Mouse (Mus musculus) limb, embryonic 12.5 days (tissue): ENCODE results near the gene Slc27a4. TPM values are rescaled to one million over a fixed set of nuclear protein-coding genes. Genes with fewer than 3 reads are reported as not detected.

Experiments
- ATAC-seq: fragments of 200-750 bp; cut with Nextera tagmentation; 2 replicates; pipeline ENCODE4 v1.8.0; 2017; ENCODE audit warnings: low read depth, moderate TSS enrichment; ENCODE audit not compliant: insufficient number of reproducible peaks, insufficient read depth, low FRiP score, low TSS enrichment
- H3K27ac ChIP-seq: fragments of 300-500 bp; sonication (generic); 2 replicates; pipeline ENCODE4 v1.5.1; 2016; ENCODE audit warnings: mild to moderate bottlenecking, moderate library complexity
- H3K27me3 ChIP-seq: fragments of 300-500 bp; sonication (generic); 2 replicates; pipeline ENCODE4 v1.6.1; 2016; ENCODE audit warnings: mild to moderate bottlenecking, moderate library complexity
- H3K36me3 ChIP-seq: fragments of 300-500 bp; sonication (generic); 2 replicates; pipeline ENCODE4 v1.6.1; 2016; ENCODE audit warnings: mild to moderate bottlenecking, moderate library complexity
- H3K4me1 ChIP-seq: fragments of 300-500 bp; sonication (generic); replicated peaks from 2 replicates; pipeline ENCODE4 v1.6.1; 2016
- H3K4me2 ChIP-seq: fragments of 300-500 bp; sonication (generic); 2 replicates; pipeline ENCODE4 v1.6.1; 2016; ENCODE audit warnings: mild to moderate bottlenecking, moderate library complexity
- H3K4me3 ChIP-seq: fragments of 300-500 bp; sonication (generic); replicated peaks from 2 replicates; pipeline ENCODE4 v1.5.1; 2016; ENCODE audit warnings: mild to moderate bottlenecking
- H3K9ac ChIP-seq: fragments of 300-500 bp; sonication (generic); replicated peaks from 2 replicates; pipeline ENCODE4 v1.6.1; 2016; ENCODE audit warnings: mild to moderate bottlenecking, moderate library complexity
- H3K9me3 ChIP-seq: fragments of 300-500 bp; sonication (generic); 2 replicates; pipeline ENCODE4 v1.6.1; 2016; ENCODE audit warnings: mild to moderate bottlenecking, moderate library complexity
- WGBS: fragments of 180-500 bp; shearing (Covaris S2); methylation state at CpG from one replicate; pipeline ENCODE4 v1.1.7; 2016; 5-methylcytosine and 5-hydroxymethylcytosine counted together
- microRNA-seq: library from miRNA; unstranded; fragments of <30 nt; microRNA quantifications from one replicate; pipeline ENCODE4, GENCODE M21; 2017
- polyA plus RNA-seq: library from polyadenylated mRNA; unstranded; fragments of >200 nt; fragmentation: Nextera tagmentation; extraction: Ambion mirVana; gene quantifications from 2 replicates; pipeline ENCODE4 v1.2.1, GENCODE M21; 2016

Slc27a4 gene
- polyA plus RNA-seq, 1 experiment from 2014 or later, result 15.7 TPM

DNA sequence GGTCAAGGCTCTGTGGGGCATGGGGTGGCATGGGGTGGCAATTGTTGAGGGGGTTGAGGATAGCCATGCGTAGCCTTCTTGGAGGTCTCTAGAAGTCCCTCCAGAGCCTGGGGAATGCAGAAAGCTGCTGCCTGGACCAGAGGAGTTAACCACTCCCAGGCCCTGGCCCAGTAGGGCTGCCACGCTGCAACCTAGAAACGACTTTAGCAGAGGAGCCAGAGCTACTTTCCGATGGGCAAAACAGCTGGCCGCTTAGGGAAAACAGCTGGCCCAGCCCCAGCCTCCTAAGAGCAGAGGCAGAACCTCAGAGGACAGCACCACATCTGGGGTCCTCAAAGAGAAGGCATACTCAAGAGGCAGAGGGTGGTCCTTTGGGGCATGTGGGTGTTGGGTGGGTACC is 55.5 kb downstream of the Slc27a4 start:
- H3K36me3 ChIP-seq, result no peaks in the 10 kb centered on the region
- H3K4me3 ChIP-seq, result no peak overlapping the region
- H3K9me3 ChIP-seq, result no peaks in the 10 kb centered on the region
- no peak overlapping the region for H3K4me2 ChIP-seq
- no peak overlapping the region for H3K9ac ChIP-seq
- H3K27me3 ChIP-seq, result peaks cover 29% of the 10 kb centered on the region
- no peak for ATAC-seq
- no peak overlapping the region for H3K27ac ChIP-seq
- H3K4me1 ChIP-seq, result no peaks in the 10 kb centered on the region; the same call in 1 of the 2 replicates
- 57% methylated on average over 5 of the region's 5 CpGs for WGBS

DNA sequence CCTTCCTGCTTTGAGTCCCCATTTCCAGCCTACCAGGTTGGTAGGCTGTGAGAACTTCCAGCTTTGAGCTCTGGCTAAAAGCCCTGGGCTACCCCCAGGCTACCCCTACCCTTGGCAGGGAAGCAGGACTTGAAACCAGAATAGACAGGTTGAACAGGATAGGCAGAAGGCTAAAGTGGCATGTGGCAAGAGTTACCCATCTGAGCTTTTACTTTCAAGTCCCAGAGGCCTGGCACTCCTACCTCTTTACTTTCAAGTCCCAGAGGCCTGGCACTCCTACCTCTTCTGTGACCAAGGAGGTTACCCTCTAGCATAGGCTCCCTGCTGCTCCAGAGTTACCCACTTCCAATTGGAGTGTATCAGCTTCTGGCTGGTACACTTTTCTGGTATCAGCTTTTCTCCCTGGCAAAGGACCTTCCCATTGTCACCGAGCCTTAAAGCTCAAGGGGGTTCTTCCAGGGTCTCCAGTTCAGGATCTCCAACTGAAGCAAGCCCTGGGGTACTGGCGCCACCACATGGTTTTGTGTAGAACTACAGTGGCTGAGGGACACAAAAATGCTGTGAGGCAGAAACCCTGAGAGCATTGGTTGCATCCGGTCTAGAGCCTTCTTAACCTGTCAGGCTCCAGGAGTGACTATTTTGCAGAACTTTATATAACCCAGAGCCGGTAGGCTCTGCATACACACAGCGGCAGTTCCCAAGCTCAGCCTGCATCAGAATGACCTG is 56.5 kb downstream of the Slc27a4 start:
- ATAC-seq, result no peak
- Histone ChIP-seq H3K36me3 (no peaks in the 10 kb centered on the region), H3K4me1 (no peaks in the 10 kb centered on the region; the same call in 1 of the 2 replicates), H3K4me3 (no peak overlapping the region), H3K27me3 (peaks cover 23% of the 10 kb centered on the region), H3K9ac (no peak overlapping the region), H3K4me2 (no peak overlapping the region), H3K9me3 (no peaks in the 10 kb centered on the region), H3K27ac (no peak overlapping the region)
- 10% methylated on average over 5 of the region's 5 CpGs for WGBS

DNA sequence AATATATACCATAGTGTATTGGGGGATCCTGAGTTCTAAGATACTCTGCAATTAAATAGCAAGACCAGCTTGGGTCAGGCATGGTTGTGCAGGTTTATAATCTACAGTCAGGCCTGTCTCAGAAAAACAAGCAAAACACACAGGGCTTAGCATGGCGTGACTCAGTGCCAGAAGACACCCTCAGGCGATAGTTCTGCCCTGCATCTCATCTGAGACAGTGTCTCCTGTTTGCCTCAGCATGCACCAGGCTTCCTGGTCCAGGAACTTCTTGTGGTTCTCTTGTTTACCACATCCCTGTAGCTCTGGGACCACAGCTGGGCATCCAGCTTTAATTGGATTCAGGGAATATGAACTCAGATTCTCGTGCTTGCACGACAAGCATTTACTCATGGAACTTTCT is 62.7 kb downstream of the Slc27a4 start:
- H3K9me3 ChIP-seq, result no peaks in the 10 kb centered on the region

More for the DNA sequence above, 62.7 kb downstream of the Slc27a4 start:
- Histone ChIP-seq H3K9ac (no peak overlapping the region), H3K27ac (no peak overlapping the region), H3K36me3 (no peaks in the 10 kb centered on the region), H3K27me3 (no peaks in the 10 kb centered on the region), H3K4me3 (no peak overlapping the region), H3K4me2 (no peak overlapping the region), H3K4me1 (peaks cover 7% of the 10 kb centered on the region)
- WGBS, result 73% methylated on average over 4 of the region's 4 CpGs
- ATAC-seq, result no peak

Small RNA genes within 50 kb of the gene (microRNA-seq; reads per million reads assigned to microRNA genes)
- gene Mir219a-2, result not detected
- gene Mir219b, result not detected

Other genes starting within 250 kb of the Slc27a4 start
- gene Rapgef1, start 182.9 kb upstream of the Slc27a4 start, polyA plus RNA-seq, result 20.2 and 20.4 TPM in 2 replicates
- gene Gm13420, start 50.9 kb upstream of the Slc27a4 start, polyA plus RNA-seq, result 0.19 TPM in 1 of 2 replicates, not detected in the other
- gene Gm13547, start 43.3 kb upstream of the Slc27a4 start, polyA plus RNA-seq, result 0.54 TPM in 1 of 2 replicates, not detected in the other
- gene Coq4, start 15.1 kb upstream of the Slc27a4 start, polyA plus RNA-seq, result 32.3 and 34.7 TPM in 2 replicates
- 52.2 and 57.5 TPM in 2 replicates for gene Trub2, start 14.1 kb upstream of the Slc27a4 start, polyA plus RNA-seq
- 21.1 and 22.0 TPM in 2 replicates for gene Urm1, start 17.4 kb downstream of the Slc27a4 start, polyA plus RNA-seq
- 15.1 and 18.3 TPM in 2 replicates for gene Cercam, start 66.5 kb downstream of the Slc27a4 start, polyA plus RNA-seq
- gene Odf2, start 86.6 kb downstream of the Slc27a4 start, polyA plus RNA-seq, result 88.5 and 101 TPM in 2 replicates
- gene Gle1, start 132.8 kb downstream of the Slc27a4 start, polyA plus RNA-seq, result 72.5 and 76.2 TPM in 2 replicates
- 89.3 and 90.0 TPM in 2 replicates for gene Sptan1, start 162.9 kb downstream of the Slc27a4 start, polyA plus RNA-seq
- 37.7 and 43.1 TPM in 2 replicates for gene Wdr34, start 246.2 kb downstream of the Slc27a4 start, polyA plus RNA-seq